Mouse (Mus musculus): ENCODE results near the gene Slc12a5.

GRCm38 (mm10) chr2:164938146-164939091 is 22.2 kb upstream of the Slc12a5 start:
- TF ChIP-seq GATA1 (IDR thresholded peaks at IDR 0.05; ENCODE audit: low read length), result no peak
- TF ChIP-seq TAL1 (IDR thresholded peaks at IDR 0.05; ENCODE audit: low read length), result no peak

Measured in erythroblast, embryonic 14.5 days (primary cell).